Mouse (Mus musculus) right cerebral cortex, adult 18-20 months (tissue): ENCODE data around the gene Mxra7.

Experiments
- DNase-seq: peaks from one replicate; pipeline ENCODE4 v3.0.0; 2022; ENCODE audit warnings: mixed read lengths

Gene Mxra7

DNA sequence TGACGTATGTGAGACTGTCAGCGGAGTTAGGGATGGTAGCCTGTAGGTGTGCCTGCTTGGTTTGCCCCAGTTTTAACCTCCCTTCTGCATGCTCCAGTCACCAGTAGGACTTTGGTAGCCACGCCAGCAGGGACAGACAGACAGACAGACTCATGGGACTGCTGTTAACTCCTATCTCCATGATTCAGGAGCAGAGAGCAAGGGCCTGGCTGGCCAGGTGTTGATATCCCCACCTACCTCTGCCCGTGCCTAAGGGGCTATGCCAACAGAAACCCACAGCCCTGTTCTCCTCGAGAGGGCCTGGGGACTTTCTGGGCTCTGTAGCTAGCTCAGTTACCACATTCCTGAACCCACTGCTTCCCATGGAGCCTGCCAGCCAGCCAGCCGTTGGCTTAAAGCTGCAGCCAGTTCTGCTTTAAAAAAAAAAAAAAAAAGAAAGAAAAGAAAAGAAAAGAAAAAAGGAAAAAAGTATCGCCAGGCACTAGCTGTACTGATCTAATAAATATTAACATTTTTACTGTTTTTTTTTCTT lies 12.9 kb downstream of the Mxra7 start:
- DNase-seq, result no peak

- DNase-seq, result no peak
Measured at GRCm38 (mm10) chr11:116814076-116814883, 13.6 kb downstream of the Mxra7 start.

- DNase-seq, result no peak
Measured at GRCm38 (mm10) chr11:116813610-116814009, 14.2 kb downstream of the Mxra7 start.

DNA sequence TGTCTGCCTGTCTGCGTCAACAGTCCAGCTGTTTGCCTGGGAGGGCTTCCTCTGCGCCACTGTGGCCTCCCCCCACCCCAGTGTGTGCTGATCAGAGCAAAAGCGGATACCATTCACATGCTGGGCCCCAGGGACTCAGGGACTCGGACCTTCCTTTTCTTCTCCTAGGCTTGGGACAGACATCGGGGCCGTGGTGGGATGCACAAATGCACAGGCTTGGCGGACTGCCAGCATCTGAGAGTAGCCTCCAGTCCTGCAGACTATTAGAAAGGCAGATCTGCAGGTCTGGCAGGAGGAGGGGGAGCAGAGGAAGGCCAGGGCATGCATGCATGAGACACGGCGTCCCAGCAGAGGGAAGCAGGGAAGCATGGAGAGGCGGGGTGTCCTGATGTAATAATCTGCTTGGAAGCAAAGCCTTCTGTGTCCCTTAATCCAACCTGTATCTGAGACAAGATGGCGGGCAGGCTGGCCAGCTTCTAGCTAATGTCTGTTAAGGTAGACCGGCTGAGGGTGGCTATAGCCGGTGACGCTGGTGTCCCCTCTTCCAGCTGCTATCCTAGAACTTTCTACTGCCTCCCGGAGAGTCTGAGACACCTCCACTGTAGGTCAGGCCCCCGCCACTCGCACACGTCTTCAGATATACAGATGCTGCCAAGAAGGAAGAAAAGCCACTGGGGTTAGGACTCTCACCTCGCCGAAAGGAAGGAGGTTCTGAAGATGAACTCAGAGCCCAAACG lies 14.9 kb downstream of the Mxra7 start:
- no peak for DNase-seq

DNA sequence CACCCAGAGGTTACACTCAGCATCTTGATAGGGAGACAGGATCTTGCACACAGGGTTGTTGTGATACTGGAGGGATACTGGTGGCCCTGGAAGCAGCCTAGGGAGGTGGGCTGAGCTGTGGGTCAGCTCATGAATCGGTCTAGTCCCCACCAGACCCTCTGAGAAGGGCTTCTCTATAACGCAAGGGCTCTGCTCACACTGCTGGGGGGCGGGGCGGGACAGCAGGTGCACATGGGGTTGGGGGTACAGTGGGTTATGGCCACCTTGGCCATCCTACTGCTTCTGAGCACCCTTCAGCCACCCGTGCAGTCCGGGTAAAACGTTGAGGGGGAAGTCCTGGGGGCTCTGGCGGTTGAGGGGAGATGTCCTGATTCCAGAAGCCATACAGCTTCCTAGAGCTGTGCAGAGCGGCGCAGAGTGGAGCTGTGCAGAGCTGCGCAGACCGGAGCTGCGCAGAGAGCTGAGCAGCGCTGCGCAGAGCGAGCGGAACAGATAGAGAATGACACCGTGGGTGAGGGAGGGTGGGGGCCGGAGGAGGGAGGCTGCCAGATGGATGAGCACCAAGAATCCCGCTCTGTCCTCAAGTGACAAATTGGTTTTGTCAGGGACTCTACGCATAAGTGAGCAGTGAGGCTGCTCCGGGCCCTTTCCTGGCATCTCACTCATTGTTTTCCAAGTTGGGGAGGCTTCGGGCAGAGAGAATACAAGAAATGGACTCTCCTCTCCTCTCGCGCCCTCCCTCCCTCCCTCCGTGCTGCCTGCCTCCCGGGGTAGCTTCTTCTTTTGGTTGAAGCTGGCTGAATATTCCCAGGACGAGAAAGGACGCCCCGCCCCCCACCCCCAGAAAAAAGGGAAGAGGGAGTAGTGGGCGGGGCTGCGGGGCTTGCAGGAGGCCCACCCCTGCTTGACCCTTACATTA lies 16.6 kb downstream of the Mxra7 start:
- DNase-seq, result peak; percentile 89

- no peak for DNase-seq
Measured at GRCm38 (mm10) chr11:116810528-116810927, 17.3 kb downstream of the Mxra7 start.

GRCm38 (mm10) chr11:116809520-116809919 lies 18.3 kb downstream of the Mxra7 start:
- no peak for DNase-seq

DNA sequence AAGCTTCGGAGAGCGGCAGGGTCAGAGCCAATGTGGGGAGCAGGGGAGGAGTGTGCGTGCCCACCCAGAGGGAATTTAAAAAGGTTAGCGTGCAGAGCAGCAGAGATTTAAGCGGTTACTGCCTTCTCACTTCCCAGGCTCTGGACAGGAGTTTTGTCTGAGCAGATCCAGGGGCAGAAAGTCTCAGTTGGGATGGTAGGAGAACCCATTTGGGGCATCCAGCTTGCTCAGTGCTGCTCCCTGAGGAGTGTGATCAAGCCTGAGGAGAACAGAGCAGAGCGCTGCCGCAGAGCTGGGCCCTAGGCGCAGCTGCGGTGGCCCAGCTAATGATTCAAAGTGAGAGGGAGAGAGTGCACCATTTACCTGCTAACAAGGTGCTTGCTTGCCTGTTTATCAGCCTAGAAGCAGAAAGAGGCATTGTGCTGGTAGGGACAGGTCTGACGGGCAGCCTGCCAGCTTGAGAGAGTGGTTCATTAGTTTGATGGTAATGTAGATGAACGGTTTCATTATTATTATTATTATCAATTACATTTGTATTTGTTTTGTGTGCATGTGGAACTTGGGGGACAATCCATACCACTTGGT lies 18.9 kb downstream of the Mxra7 start:
- no peak for DNase-seq

DNA sequence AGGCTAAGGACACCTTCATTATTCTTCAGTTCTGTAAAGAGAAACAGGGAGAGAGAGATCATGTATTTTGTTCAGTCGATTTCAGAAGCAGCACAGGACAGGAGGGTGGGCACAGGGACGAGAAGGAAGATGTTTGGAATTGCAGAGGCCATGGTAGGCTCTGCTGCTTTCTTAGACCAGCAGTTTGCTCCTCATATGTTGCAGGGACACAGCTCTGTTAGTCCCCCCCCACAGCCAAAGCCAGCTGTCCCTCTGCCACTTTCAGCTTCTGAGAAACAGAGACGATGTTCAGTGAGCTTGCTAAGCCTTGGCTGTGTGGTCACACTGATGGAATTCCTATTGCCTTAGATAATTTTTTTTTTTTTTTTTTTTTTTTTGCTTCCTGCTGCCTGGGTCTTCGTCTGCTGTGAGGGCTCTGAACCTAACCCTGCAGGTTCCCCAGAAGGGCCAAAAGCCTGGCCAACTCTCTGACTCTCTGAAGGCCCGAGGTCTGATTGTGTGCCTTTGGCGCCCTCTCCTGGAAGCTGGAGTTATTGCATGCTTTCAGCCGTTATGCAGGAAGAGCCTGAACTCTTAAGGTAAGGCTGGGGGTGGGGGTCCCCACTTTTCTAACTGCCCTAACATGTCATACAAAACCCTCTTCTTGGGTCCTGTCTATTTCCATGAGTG lies 19.8 kb downstream of the Mxra7 start:
- DNase-seq, result peak; percentile 79

DNA sequence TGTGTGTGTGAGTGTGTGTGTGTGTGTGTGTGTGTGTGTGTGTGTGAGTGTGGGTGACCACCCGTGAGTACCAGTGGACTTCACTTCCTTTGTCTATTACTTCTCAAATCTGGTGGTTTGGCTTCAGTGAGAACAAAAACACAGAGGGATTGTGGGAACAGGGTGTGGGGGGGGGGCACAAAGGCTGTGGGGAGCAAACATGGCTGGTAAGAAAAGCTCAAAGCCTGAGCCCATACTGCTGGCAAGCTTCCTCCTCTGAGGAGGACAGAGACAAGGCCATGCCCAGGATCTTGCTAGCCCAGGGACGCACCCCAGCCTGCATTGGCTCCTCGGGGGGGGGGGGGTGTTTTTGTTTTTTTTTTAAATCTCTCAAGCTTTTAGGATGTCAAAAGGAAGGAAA lies 20.3 kb downstream of the Mxra7 start:
- DNase-seq, result no peak

DNA sequence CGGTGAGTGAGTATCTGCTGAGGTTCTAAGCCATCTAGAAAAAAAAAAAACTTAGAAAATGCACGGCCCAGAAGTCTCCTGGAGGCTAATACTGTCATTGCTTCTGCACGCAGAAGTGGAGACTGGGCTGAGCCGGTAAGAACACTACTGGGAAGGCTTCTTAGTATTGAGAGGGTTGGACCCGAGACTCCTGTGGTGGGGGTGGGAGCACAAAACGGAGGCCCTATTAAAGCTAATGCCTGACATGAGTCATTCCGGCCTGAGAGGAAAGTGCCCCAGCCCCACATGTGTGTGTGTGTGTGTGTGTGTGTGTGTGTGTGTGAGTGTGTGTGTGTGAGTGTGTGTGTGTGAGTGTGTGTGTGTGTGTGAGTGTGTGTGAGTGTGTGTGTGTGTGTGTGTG lies 20.7 kb downstream of the Mxra7 start:
- DNase-seq, result no peak

GRCm38 (mm10) chr11:116806136-116807071 lies 21.4 kb downstream of the Mxra7 start:
- DNase-seq, result no peak

GRCm38 (mm10) chr11:116802709-116803108 lies 25.1 kb downstream of the Mxra7 start:
- no peak for DNase-seq

DNA sequence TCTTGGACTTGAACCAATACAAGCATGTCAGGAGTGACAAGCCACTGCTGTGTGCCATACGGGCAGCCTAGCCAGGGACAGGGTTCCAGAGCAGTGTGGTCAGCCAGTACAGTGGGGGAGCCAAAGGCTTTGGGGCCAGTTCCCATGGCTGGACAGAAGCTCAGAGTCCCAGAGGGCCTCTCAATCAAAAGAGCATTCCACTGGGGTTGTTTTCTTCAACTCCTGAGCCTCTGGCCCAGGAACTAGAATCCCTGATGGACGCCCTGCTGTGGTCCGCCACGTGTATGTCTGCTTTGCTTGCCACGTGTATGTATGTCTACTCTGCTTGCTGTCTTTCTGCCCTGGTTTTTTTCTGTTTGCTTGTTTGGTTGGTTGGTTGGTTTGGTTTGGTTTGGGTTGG lies 26.7 kb downstream of the Mxra7 start:
- DNase-seq, result no peak

GRCm38 (mm10) chr11:116799364-116799763 lies 28.5 kb downstream of the Mxra7 start:
- DNase-seq, result no peak

- no peak for DNase-seq
Measured at GRCm38 (mm10) chr11:116784221-116784620, 43.6 kb downstream of the Mxra7 start.

- DNase-seq, result no peak
Measured at GRCm38 (mm10) chr11:116782737-116783145, 45.1 kb downstream of the Mxra7 start.

- DNase-seq, result no peak
Measured at GRCm38 (mm10) chr11:116775407-116775806, 52.4 kb downstream of the Mxra7 start, which contains the start of gene St6galnac1. Gene St6galnac1 (minus strand): TSS chr11:116775507.

GRCm38 (mm10) chr11:116773205-116773604 lies 54.6 kb downstream of the Mxra7 start:
- no peak for DNase-seq

GRCm38 (mm10) chr11:116769873-116770272 lies 58.0 kb downstream of the Mxra7 start:
- no peak for DNase-seq

GRCm38 (mm10) chr11:116764946-116765345 lies 62.9 kb downstream of the Mxra7 start:
- no peak for DNase-seq
